Mouse (Mus musculus) MEL (cell line): ENCODE data around the gene Fkbp15. TPM values are rescaled to one million over a fixed set of nuclear protein-coding genes. Genes with fewer than 3 reads are reported as not detected.

Source experiments
- DNase-seq: peaks from one replicate; pipeline ENCODE4 v3.0.0; 2011; ENCODE audit warnings: low read depth, low spot score
- H3K27ac ChIP-seq: 2 replicates; pipeline ENCODE4 v1.5.1; 2012; ENCODE audit warnings: low read depth, mild to moderate bottlenecking, control low read depth, low read length, moderate library complexity; ENCODE audit not compliant: control insufficient read depth
- H3K27me3 ChIP-seq, 2 experiments: fragments of 150-350 bp in 1 of 2; sonication (generic) in 1 of 2; 2 replicates each; pipeline ENCODE4 v1.6.1; 2012; ENCODE audit warnings: low read length in 2 of 2, mild to moderate bottlenecking in 2 of 2, improper control_type of control experiment in 1 of 2, moderate library complexity in 1 of 2; ENCODE audit not compliant: insufficient read depth in 2 of 2, control insufficient read depth in 1 of 2
- H3K36me3 ChIP-seq, 2 experiments: 2 replicates each; pipeline ENCODE4 v1.6.1; 2012 to 2014; ENCODE audit warnings: low read length in 2 of 2, improper control_type of control experiment in 1 of 2, inconsistent platforms in 1 of 2, mild to moderate bottlenecking in 1 of 2; ENCODE audit not compliant: insufficient read depth in 2 of 2, control insufficient read depth in 1 of 2
- H3K4me1 ChIP-seq, 2 experiments: fragments of 150-350 bp in 1 of 2; sonication (generic) in 1 of 2; 2 replicates each; pipeline ENCODE4 v1.6.1; 2012; ENCODE audit warnings: low read length in 2 of 2, improper control_type of control experiment in 1 of 2, mild to moderate bottlenecking in 1 of 2; ENCODE audit not compliant: insufficient read depth in 2 of 2, control insufficient read depth in 1 of 2
- H3K4me3 ChIP-seq, 2 experiments: fragments of 150-350 bp in 1 of 2; sonication (generic) in 1 of 2; 2 replicates each; pipeline ENCODE4 v1.5.1; 2012; ENCODE audit warnings: low read depth in 2 of 2, low read length in 2 of 2, mild to moderate bottlenecking in 2 of 2, moderate library complexity in 2 of 2, control low read depth in 1 of 2, improper control_type of control experiment in 1 of 2; ENCODE audit not compliant: control insufficient read depth in 1 of 2, insufficient read depth in 1 of 2
- H3K79me2 ChIP-seq: 2 replicates; pipeline ENCODE4 v1.6.1; 2012; ENCODE audit warnings: mild to moderate bottlenecking, low read length, moderate library complexity; ENCODE audit not compliant: control insufficient read depth, poor library complexity, insufficient read depth
- H3K9ac ChIP-seq: 2 replicates; pipeline ENCODE4 v1.6.1; 2012; ENCODE audit warnings: low read depth, mild to moderate bottlenecking, control low read depth, low read length, moderate library complexity; ENCODE audit not compliant: control insufficient read depth, poor library complexity, severe bottlenecking
- H3K9me3 ChIP-seq: fragments of 150-350 bp; sonication (generic); replicated peaks from 2 replicates; pipeline ENCODE4 v1.6.1; 2012; ENCODE audit warnings: mild to moderate bottlenecking, low read length, improper control_type of control experiment, moderate library complexity; ENCODE audit not compliant: insufficient read depth
- ELF1 ChIP-seq: IDR thresholded peaks from 2 replicates; pipeline ENCODE4 v1.6.1; 2014; ENCODE audit warnings: low read depth, mild to moderate bottlenecking, inconsistent platforms, low read length, improper control_type of control experiment, moderate library complexity
- EP300 ChIP-seq, 2 experiments: IDR thresholded peaks; 2 replicates each; pipeline ENCODE4 v1.6.1; 2011; ENCODE audit warnings: improper control_type of control experiment in 2 of 2, low read length in 2 of 2, low read depth in 1 of 2, mild to moderate bottlenecking in 1 of 2
- GATA1 ChIP-seq: IDR thresholded peaks from 2 replicates; pipeline ENCODE4 v1.6.1; 2011; ENCODE audit warnings: low read depth, low read length, improper control_type of control experiment
- JUND ChIP-seq: IDR thresholded peaks from 2 replicates; pipeline ENCODE4 v1.6.1; 2011; ENCODE audit warnings: low read depth, mild to moderate bottlenecking, improper control_type of control experiment, low read length
- MAX ChIP-seq: IDR thresholded peaks from 2 replicates; pipeline ENCODE4 v1.6.1; 2011; ENCODE audit warnings: low read length, improper control_type of control experiment
- MYC ChIP-seq: IDR thresholded peaks from 2 replicates; pipeline ENCODE4 v1.6.1; 2011; ENCODE audit warnings: low read depth, mild to moderate bottlenecking, low read length, improper control_type of control experiment, moderate library complexity
- RCOR1 ChIP-seq: IDR thresholded peaks from 2 replicates; pipeline ENCODE4 v1.6.1; 2012; ENCODE audit warnings: low read depth, mild to moderate bottlenecking, inconsistent platforms, low read length, improper control_type of control experiment
- SMC3 ChIP-seq: IDR thresholded peaks from 2 replicates; pipeline ENCODE4 v1.6.1; 2011; ENCODE audit warnings: low read depth, low read length, improper control_type of control experiment
- UBTF ChIP-seq: IDR thresholded peaks from 2 replicates; pipeline ENCODE4 v1.6.1; 2012; ENCODE audit warnings: low read depth, mild to moderate bottlenecking, inconsistent platforms, low read length, improper control_type of control experiment, moderate library complexity, borderline replicate concordance; ENCODE audit not compliant: insufficient read depth
- USF1 ChIP-seq: IDR thresholded peaks from 2 replicates; pipeline ENCODE4 v1.6.1; 2014; ENCODE audit warnings: low read depth, mild to moderate bottlenecking, inconsistent platforms, low read length, improper control_type of control experiment, moderate library complexity
- USF2 ChIP-seq, 2 experiments: IDR thresholded peaks; 2 replicates each; pipeline ENCODE4 v1.6.1; 2011 to 2012; ENCODE audit warnings: improper control_type of control experiment in 2 of 2, low read length in 2 of 2, borderline replicate concordance in 1 of 2, inconsistent platforms in 1 of 2, low read depth in 1 of 2, mild to moderate bottlenecking in 1 of 2; ENCODE audit not compliant: insufficient read depth in 1 of 2
- polyA plus RNA-seq, 2 experiments: library from polyadenylated mRNA; stranded (reverse) in 1 of 2; unstranded in 1 of 2; fragments of >175 nt in 1 of 2; fragments of >200 nt in 1 of 2; gene quantifications; 2 replicates each; pipeline versions ENCODE4 v1.2.1 to v1.2.4; 2012; ENCODE audit warnings: low replicate concordance in 2 of 2, low read depth in 1 of 2; ENCODE audit not compliant: insufficient read length in 2 of 2, insufficient read depth in 1 of 2, missing spikeins in 1 of 2
- total RNA-seq: library from RNA; depleted of rRNA; stranded (reverse); fragments of 300-350 nt; gene quantifications from 2 replicates; pipeline ENCODE4 v1.2.3, GENCODE M21; 2012

Fkbp15 gene
- total and polyA plus RNA-seq, 3 experiments = 21.1 to 26.5 TPM; not detected in 1

- Histone ChIP-seq H3K9ac (no peak overlapping the region), H3K4me1 (no peaks in the 10 kb centered on the region)
- TF ChIP-seq RCOR1 (peak; percentile 71; the same call in 1 of the 2 replicates), ELF1 (no peak)
- TF ChIP-seq, all 39 proteins: peak for 1
- Histone ChIP-seq H3K27ac (no peak overlapping the region), H3K9me3 (no peaks in the 10 kb centered on the region), H3K79me2 (no peaks in the 10 kb centered on the region), H3K4me3 (no peak overlapping the region), H3K36me3 (no peaks in the 10 kb centered on the region), H3K27me3 (no peaks in the 10 kb centered on the region; a peak in 1 of 4 replicates)
- no peak for DNase-seq
These were observed 73.1 kb downstream of the Fkbp15 start for GRCm38 (mm10) chr4:62286992-62287900.

DNA sequence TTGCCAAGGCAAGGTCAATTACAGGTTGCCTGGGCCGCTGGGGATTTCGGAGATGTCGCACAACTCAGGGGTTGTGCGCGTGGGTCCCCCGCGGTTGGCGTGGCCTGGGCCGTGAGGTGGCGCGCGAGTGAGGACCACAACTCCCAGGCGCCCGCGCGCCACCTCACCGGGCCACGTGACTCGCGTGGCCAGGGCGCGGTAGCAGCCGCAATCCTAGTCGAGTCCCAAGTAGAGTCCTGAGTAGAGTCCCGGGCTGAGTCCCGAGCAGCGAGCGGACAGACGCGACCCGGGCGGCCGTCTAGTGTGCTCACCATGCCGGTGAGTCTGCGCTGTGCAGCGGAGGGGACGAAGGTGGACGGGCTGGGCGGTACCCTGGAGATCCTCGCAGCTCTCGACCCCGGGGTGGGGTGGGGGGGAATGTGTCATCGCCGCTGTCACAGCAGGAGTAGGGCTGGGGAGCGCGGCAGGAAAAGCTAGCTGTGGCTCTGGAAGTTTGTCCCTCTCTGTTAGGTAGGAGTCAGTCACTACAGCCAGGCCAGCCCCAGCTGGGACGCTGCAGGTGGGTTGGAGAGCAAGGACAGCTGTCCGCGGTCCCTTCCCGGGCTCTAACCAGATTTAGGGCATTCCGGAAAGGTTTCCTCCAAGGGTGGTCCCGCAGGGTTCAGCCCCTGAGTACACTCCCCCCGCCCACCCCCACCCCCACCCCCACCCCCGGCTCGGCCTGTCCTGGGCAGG, 73.9 kb downstream of the Fkbp15 start:
- Histone ChIP-seq H3K9ac (no peak overlapping the region), H3K9me3 (no peaks in the 10 kb centered on the region)
- no peak for DNase-seq
- no peak for TF ChIP-seq MYC
- no peak for TF ChIP-seq JUND
- no peak for TF ChIP-seq UBTF
- TF ChIP-seq USF1 = no peak
- no peak for TF ChIP-seq GATA1
- TF ChIP-seq USF2 (IDR thresholded peaks at IDR 0.05; ENCODE audit: borderline replicate concordance in 1 of 2, insufficient read depth in 1 of 2, low read depth in 1 of 2, low read length in 2 of 2) = no peak
- TF ChIP-seq MAX = no peak
- TF ChIP-seq SMC3 = no peak
- no peak for TF ChIP-seq EP300 (IDR thresholded peaks at IDR 0.05; ENCODE audit: low read depth in 1 of 2, low read length in 2 of 2)
- TF ChIP-seq, all 39 proteins: peak for 0
- H3K79me2 ChIP-seq = no peaks in the 10 kb centered on the region
- H3K4me1 ChIP-seq = no peaks in the 10 kb centered on the region
- H3K4me3 ChIP-seq = no peak overlapping the region
- no peak overlapping the region for H3K27ac ChIP-seq
- H3K27me3 ChIP-seq = no peaks in the 10 kb centered on the region; a peak in 1 of 4 replicates
- H3K36me3 ChIP-seq = no peaks in the 10 kb centered on the region
